10 mouse cellular contexts compared by ENCODE assay signal in the genomic region with DNA sequence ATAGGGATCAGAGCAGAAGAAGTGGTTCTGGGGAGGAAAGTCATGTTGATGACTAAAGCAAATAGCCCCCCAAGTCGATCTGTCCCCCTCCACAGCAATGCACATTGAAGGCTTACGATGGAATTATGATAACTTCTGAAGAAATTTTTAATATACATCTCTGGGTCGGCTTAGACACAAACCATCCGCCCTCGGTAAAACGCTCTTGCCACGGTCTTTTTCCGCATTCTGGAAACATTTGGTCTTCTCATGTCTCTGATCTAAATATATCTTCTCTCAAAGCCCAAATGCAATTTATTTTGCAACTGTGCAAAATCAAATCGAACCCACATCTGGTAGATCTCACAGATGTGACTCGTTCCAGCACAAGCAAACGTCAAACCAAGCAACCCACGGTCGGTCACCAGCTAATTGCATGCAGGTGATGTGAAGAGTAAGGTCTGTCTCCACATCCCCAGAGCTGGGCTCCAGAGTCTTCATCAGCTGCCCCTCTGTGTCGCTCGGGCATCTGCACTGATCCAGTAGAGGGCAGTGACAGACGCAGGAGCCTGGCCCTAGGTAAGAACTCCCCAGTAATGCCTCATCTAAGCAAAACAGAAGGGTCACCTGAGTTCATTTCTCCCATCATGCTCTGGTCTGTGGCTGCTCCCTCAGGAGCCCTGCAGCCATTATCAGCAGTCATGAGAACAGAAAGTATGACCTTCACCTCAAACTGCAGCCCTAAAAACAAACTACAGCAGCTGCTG.
A peak's percentile ranks its signal among the peaks of the same experiment; 100 is the strongest.
DNase-seq lines count a peak whose midpoint lies in the region; ATAC-seq and TF ChIP-seq lines count a peak whose summit lies in the region.
"Had no signal": no experiment of that assay in that cellular context is flagged by ENCODE, and none has a peak within 500 bp of the region (broad histone marks: within the 10 kb centered on the region; RNA-seq: fewer than 3 reads in every experiment).

No protein-coding gene starts in this region.

- H3K9ac ChIP-seq in liver, embryonic 12.5 days: 0 out of 2 replicates have a peak overlapping the region, but pooled peaks have one; percentile 41
- no peak overlapping the region for H3K9ac ChIP-seq in midbrain, postnatal 0 days (replicated peaks; ENCODE audit: low read length, poor library complexity, severe bottlenecking)

- 0 out of 2 replicates have a peak, but pooled peaks have one; percentile 11 for ATAC-seq in liver, embryonic 12.5 days
- no peak for ATAC-seq in midbrain, postnatal 0 days (ENCODE audit: low FRiP score)

- 0 out of 2 replicates have a peak, but pooled peaks have one; percentile 17 for TF ChIP-seq CTCF in bone marrow, adult 2 months (IDR thresholded peaks at IDR 0.05; ENCODE audit: control insufficient read depth, insufficient read depth, low read length)
- TF ChIP-seq CTCF in midbrain, postnatal 0 days (IDR thresholded peaks at IDR 0.05): no peak

- intact Hi-C loops in heart, postnatal 10 days (cut with DNase I): loop anchor here (5.0 kb wide), 1 partner anchor 49 kb away; no protein-coding TSS in a partner anchor

- H3K4me1 ChIP-seq in bone marrow, adult 2 months (ENCODE audit: control insufficient read depth, insufficient read depth, low read length): peaks cover 14% of the 10 kb centered on the region
- H3K4me1 ChIP-seq in liver, embryonic 12.5 days: peaks cover 83% of the 10 kb centered on the region
- H3K4me1 ChIP-seq in midbrain, postnatal 0 days (ENCODE audit: insufficient read depth, low read length): no peaks in the 10 kb centered on the region

- no peak overlapping the region for H3K4me3 ChIP-seq in bone marrow, adult 2 months (replicated peaks; ENCODE audit: control insufficient read depth, low read depth, low read length)
- H3K4me3 ChIP-seq in liver, embryonic 12.5 days: no peak overlapping the region
- H3K4me3 ChIP-seq in midbrain, postnatal 0 days (ENCODE audit: low read depth, low read length): no peak overlapping the region

- DNase-seq in embryo, embryonic 10 days (ENCODE audit: low spot score): peak; percentile 30
- DNase-seq in embryo, embryonic 9.5 days (ENCODE audit: extremely low spot score): no peak
- DNase-seq in heart, postnatal 10 days: peak; percentile 51
- no peak for DNase-seq in ovary, postnatal 14 days (ENCODE audit: low spot score)
- no peak for DNase-seq in T-cell, adult 2 months (ENCODE audit: low spot score)
- DNase-seq in midbrain, postnatal 0 days (ENCODE audit: low spot score): no peak
- DNase-seq: gastrocnemius, postnatal 25 days had no signal

- 0 out of 2 replicates have a peak, but pooled peaks cover 4% of the 10 kb centered on the region for H3K27me3 ChIP-seq in liver, embryonic 12.5 days (replicated peaks)
- no peaks in the 10 kb centered on the region for H3K27me3 ChIP-seq in midbrain, postnatal 0 days (ENCODE audit: insufficient read depth, low read length)

- 78% methylated on average over 16 of the region's 16 CpGs for WGBS in bone marrow, adult 2 months
- 81% methylated on average over 16 of the region's 16 CpGs for WGBS in liver, embryonic 12.5 days (ENCODE audit: insufficient replicate concordance)
- WGBS in midbrain, postnatal 0 days: 88% methylated on average over 16 of the region's 16 CpGs

- no peaks in the 10 kb centered on the region for H3K36me3 ChIP-seq in liver, embryonic 12.5 days
- no peaks in the 10 kb centered on the region for H3K36me3 ChIP-seq in midbrain, postnatal 0 days (ENCODE audit: insufficient read depth, low read length)

- no peak overlapping the region for H3K27ac ChIP-seq in bone marrow, adult 2 months (ENCODE audit: control insufficient read depth, insufficient read depth, low read depth, low read length, poor library complexity)
- peak overlapping the region; percentile 91 for H3K27ac ChIP-seq in liver, embryonic 12.5 days
- no peak overlapping the region for H3K27ac ChIP-seq in midbrain, postnatal 0 days (ENCODE audit: low read depth, low read length)
- H3K27ac ChIP-seq: macrophage had no signal

- H3K4me2 ChIP-seq in liver, embryonic 12.5 days: no peak overlapping the region
- H3K4me2 ChIP-seq in midbrain, postnatal 0 days (ENCODE audit: low read depth, low read length, poor library complexity, severe bottlenecking): no peak overlapping the region

- no peak for TF ChIP-seq POLR2A in bone marrow, adult 2 months (IDR thresholded peaks at IDR 0.05; ENCODE audit: borderline replicate concordance, control insufficient read depth, low read depth, low read length)

- peaks cover 9% of the 10 kb centered on the region; the same call in 1 of the 2 replicates for H3K9me3 ChIP-seq in liver, embryonic 12.5 days (replicated peaks)
- H3K9me3 ChIP-seq in midbrain, postnatal 0 days (ENCODE audit: low read length): no peaks in the 10 kb centered on the region

Comparison
In these comparisons a context has a peak if more than half of its experiments do, and no peak if none do; other contexts are left out.
1. DNase-seq: peak in embryo, embryonic 10 days (single experiment) and heart, postnatal 10 days (2 of 2); none in embryo, embryonic 9.5 days (single experiment), ovary, postnatal 14 days (single experiment), T-cell, adult 2 months (single experiment) and midbrain, postnatal 0 days (single experiment).